In the genomic region with DNA sequence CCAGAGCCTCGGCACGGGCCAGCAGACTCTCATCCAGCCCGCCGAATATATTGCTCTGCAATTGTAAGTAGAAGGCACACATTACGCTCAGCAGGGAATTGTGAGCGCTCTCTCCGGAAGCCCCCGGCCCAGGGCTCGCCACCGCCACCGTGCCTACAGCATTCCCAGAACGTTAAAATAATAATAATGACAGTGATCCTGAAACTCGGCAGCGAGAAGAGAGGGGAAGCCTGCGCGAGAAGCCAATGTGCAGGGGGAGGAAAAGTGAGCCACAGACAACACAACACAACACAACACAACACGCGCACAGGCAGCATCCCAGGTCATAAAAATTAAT, we compare ENCODE assay signal across 10 mouse cellular contexts. TPM values are rescaled to one million over a fixed set of nuclear protein-coding genes. Genes with fewer than 3 reads are reported as not detected.
DNase-seq lines count a peak whose midpoint lies in the region; ATAC-seq lines count a peak whose summit lies in the region.
"Had no signal": no experiment of that assay in that cellular context is flagged by ENCODE, and none has a peak within 500 bp of the region (broad histone marks: within the 10 kb centered on the region; RNA-seq: fewer than 3 reads in every experiment).

No protein-coding gene starts in this region.

- peaks cover 35% of the 10 kb centered on the region for H3K4me1 ChIP-seq in heart, embryonic 13.5 days
- H3K4me1 ChIP-seq in embryonic facial prominence, embryonic 10.5 days, result peaks cover 36% of the 10 kb centered on the region
- peaks cover 22% of the 10 kb centered on the region; the same call in 1 of the 2 replicates for H3K4me1 ChIP-seq in hindbrain, embryonic 14.5 days (replicated peaks; ENCODE audit: control insufficient read depth, insufficient read depth, low read length)
- peaks cover 24% of the 10 kb centered on the region for H3K4me1 ChIP-seq in midbrain, embryonic 14.5 days (ENCODE audit: control insufficient read depth, insufficient read depth, low read length)

- H3K9me3 ChIP-seq in heart, embryonic 13.5 days, result no peaks in the 10 kb centered on the region
- H3K9me3 ChIP-seq in embryonic facial prominence, embryonic 10.5 days, result no peaks in the 10 kb centered on the region
- H3K9me3 ChIP-seq in hindbrain, embryonic 14.5 days (ENCODE audit: control insufficient read depth, low read length), result no peaks in the 10 kb centered on the region
- no peaks in the 10 kb centered on the region for H3K9me3 ChIP-seq in midbrain, embryonic 14.5 days (ENCODE audit: control insufficient read depth, low read length)

- H3K4me2 ChIP-seq in heart, embryonic 13.5 days, result peak overlapping the region; percentile 84
- peak overlapping the region; percentile 82 for H3K4me2 ChIP-seq in hindbrain, embryonic 14.5 days (replicated peaks)
- H3K4me2 ChIP-seq in midbrain, embryonic 14.5 days (ENCODE audit: low read length), result peak overlapping the region; percentile 78

- no peak for ATAC-seq in heart, embryonic 13.5 days (ENCODE audit: extremely low read depth, insufficient number of reproducible peaks, low FRiP score, low TSS enrichment)
- ATAC-seq in hindbrain, embryonic 14.5 days (ENCODE audit: low FRiP score), result no peak
- peak; percentile 5; the same call in 1 of the 2 replicates for ATAC-seq in midbrain, embryonic 14.5 days (ENCODE audit: low FRiP score, low TSS enrichment)

- 1% methylated on average over 18 of the region's 18 CpGs for WGBS in heart, embryonic 13.5 days
- WGBS in embryonic facial prominence, embryonic 10.5 days, result under 1% methylated on average over 18 of the region's 18 CpGs
- 2% methylated on average over 18 of the region's 18 CpGs for WGBS in hindbrain, embryonic 14.5 days
- under 1% methylated on average over 18 of the region's 18 CpGs for WGBS in midbrain, embryonic 14.5 days

- H3K9ac ChIP-seq in heart, embryonic 13.5 days, result no peak overlapping the region
- peak overlapping the region; percentile 64 for H3K9ac ChIP-seq in hindbrain, embryonic 14.5 days
- peak overlapping the region; percentile 60; the same call in 1 of the 2 replicates for H3K9ac ChIP-seq in midbrain, embryonic 14.5 days (replicated peaks; ENCODE audit: low read length)

- intact Hi-C loops in left cerebral cortex, postnatal 4 days (cut with DNase I), result no loop called here

- H3K4me3 ChIP-seq in heart, embryonic 13.5 days, result peak overlapping the region; percentile 54
- peak overlapping the region; percentile 58 for H3K4me3 ChIP-seq in embryonic facial prominence, embryonic 10.5 days
- peak overlapping the region; percentile 44 for H3K4me3 ChIP-seq in hindbrain, embryonic 14.5 days (replicated peaks; ENCODE audit: low read length)
- peak overlapping the region; percentile 50 for H3K4me3 ChIP-seq in midbrain, embryonic 14.5 days (replicated peaks; ENCODE audit: low read depth, low read length)

- no peaks in the 10 kb centered on the region for H3K36me3 ChIP-seq in heart, embryonic 13.5 days
- no peaks in the 10 kb centered on the region for H3K36me3 ChIP-seq in embryonic facial prominence, embryonic 10.5 days (replicated peaks)
- H3K36me3 ChIP-seq in hindbrain, embryonic 14.5 days (replicated peaks; ENCODE audit: control insufficient read depth, insufficient read depth), result no peaks in the 10 kb centered on the region
- H3K36me3 ChIP-seq in midbrain, embryonic 14.5 days (ENCODE audit: control insufficient read depth, insufficient read depth, low read length), result no peaks in the 10 kb centered on the region

- no peak for DNase-seq in heart, postnatal 4 days
- DNase-seq in embryonic facial prominence, embryonic 10.5 days (ENCODE audit: low spot score), result no peak
- no peak for DNase-seq in hindbrain, embryonic 14.5 days (ENCODE audit: low spot score)
- DNase-seq in midbrain, embryonic 14.5 days, result peak; percentile 50
- no peak for DNase-seq in right cerebral cortex, postnatal 10 days (ENCODE audit: low spot score in 2 of 2)
- no peak for DNase-seq in left cerebral cortex, postnatal 4 days
- no peak for DNase-seq in kidney, adult 8-10 months

- peaks cover 93% of the 10 kb centered on the region for H3K27me3 ChIP-seq in heart, embryonic 13.5 days (replicated peaks)
- peaks cover 100% of the 10 kb centered on the region for H3K27me3 ChIP-seq in embryonic facial prominence, embryonic 10.5 days (replicated peaks; ENCODE audit: low read depth, poor library complexity, severe bottlenecking)
- H3K27me3 ChIP-seq in hindbrain, embryonic 14.5 days (ENCODE audit: control insufficient read depth, insufficient read depth, low read length), result peaks cover 92% of the 10 kb centered on the region
- peaks cover 54% of the 10 kb centered on the region for H3K27me3 ChIP-seq in midbrain, embryonic 14.5 days (ENCODE audit: control insufficient read depth, insufficient read depth, low read length)

- H3K27ac ChIP-seq in heart, embryonic 13.5 days (replicated peaks), result no peak overlapping the region
- no peak overlapping the region for H3K27ac ChIP-seq in embryonic facial prominence, embryonic 10.5 days (replicated peaks)
- peak overlapping the region; percentile 54 for H3K27ac ChIP-seq in hindbrain, embryonic 14.5 days
- H3K27ac ChIP-seq in midbrain, embryonic 14.5 days (replicated peaks; ENCODE audit: low read depth, low read length), result peak overlapping the region; percentile 85

RNA-seq across cellular contexts. Expression of a gene that starts 0.9 kb away (rescaled TPM):
- polyA plus RNA-seq in heart, embryonic 13.5 days (2015; fragmentation: Nextera tagmentation; extraction: Ambion mirVana), result not detected in 2 replicates
- not detected for total RNA-seq in heart, postnatal 4 days (2021)
- polyA plus RNA-seq in embryonic facial prominence, embryonic 10.5 days (2016; fragmentation: Nextera tagmentation; extraction: Ambion mirVana), result 0.15 and 0.16 TPM in 2 replicates
- 6.1 and 6.2 TPM in 2 replicates for polyA plus RNA-seq in hindbrain, embryonic 14.5 days (2014; fragmentation: Nextera tagmentation; extraction: Ambion mirVana)
- polyA plus RNA-seq in midbrain, embryonic 14.5 days (2014; fragmentation: Nextera tagmentation; extraction: Ambion mirVana), result 20.9 and 24.5 TPM in 2 replicates
- total RNA-seq in left cerebral cortex, postnatal 4 days (2021), result under 1 TPM in 1 of 2 experiments, not detected in 1; 0.12 TPM
- total RNA-seq: granulocyte monocyte progenitor cell, adult 5-6 weeks; left cerebral cortex, postnatal 36 days had no signal

Comparison
In these comparisons a context has a peak if more than half of its experiments do, and no peak if none do; other contexts are left out.
1. H3K27ac ChIP-seq: peak in hindbrain, embryonic 14.5 days (single experiment) and midbrain, embryonic 14.5 days (single experiment); none in heart, embryonic 13.5 days (single experiment) and embryonic facial prominence, embryonic 10.5 days (single experiment).
2. Peak in every context shown above with its lines, with median percentiles within 50 percentile points of each other: H3K4me2 ChIP-seq and H3K4me3 ChIP-seq.